Mouse (Mus musculus) midbrain, embryonic 15.5 days (tissue): ENCODE results near the gene Efcab5. TPM values are rescaled to one million over a fixed set of nuclear protein-coding genes. Genes with fewer than 3 reads are reported as not detected.
"Not testable (repeated sequence)": the region's sequence is repeated elsewhere in the genome, so short reads cannot be mapped to it uniquely, and the experiment has no call there.

Experiments used
- ATAC-seq: fragments of 200-750 bp; cut with Nextera tagmentation; replicated peaks from 2 replicates; pipeline ENCODE4 v1.8.0; 2017; ENCODE audit warnings: moderate TSS enrichment
- H3K27ac ChIP-seq: fragments of 300-500 bp; sonication (generic); 2 replicates; pipeline ENCODE4 v1.5.1; 2015; ENCODE audit warnings: mild to moderate bottlenecking, inconsistent platforms
- H3K27me3 ChIP-seq: fragments of 300-500 bp; sonication (generic); replicated peaks from 2 replicates; pipeline ENCODE4 v1.6.1; 2015; ENCODE audit warnings: inconsistent platforms
- H3K36me3 ChIP-seq: fragments of 300-500 bp; sonication (generic); replicated peaks from 2 replicates; pipeline ENCODE4 v1.6.1; 2015; ENCODE audit warnings: inconsistent platforms
- H3K4me1 ChIP-seq: fragments of 300-500 bp; sonication (generic); 2 replicates; pipeline ENCODE4 v1.6.1; 2015; ENCODE audit warnings: inconsistent platforms
- H3K4me2 ChIP-seq: fragments of 300-500 bp; sonication (generic); 2 replicates; pipeline ENCODE4 v1.6.1; 2015; ENCODE audit warnings: inconsistent platforms, mild to moderate bottlenecking, moderate library complexity
- H3K4me3 ChIP-seq: fragments of 300-500 bp; sonication (generic); 2 replicates; pipeline ENCODE4 v1.5.1; 2015; ENCODE audit warnings: mild to moderate bottlenecking, inconsistent platforms
- H3K9ac ChIP-seq: fragments of 300-500 bp; sonication (generic); 2 replicates; pipeline ENCODE4 v1.6.1; 2015; ENCODE audit warnings: mild to moderate bottlenecking, inconsistent platforms
- H3K9me3 ChIP-seq: fragments of 300-500 bp; sonication (generic); 2 replicates; pipeline ENCODE4 v1.6.1; 2016; ENCODE audit warnings: inconsistent platforms
- WGBS: fragments of 180-500 bp; shearing (Covaris S2); methylation state at CpG from one replicate; pipeline ENCODE4 v1.1.7; 2015; ENCODE audit warnings: mixed read lengths; 5-methylcytosine and 5-hydroxymethylcytosine counted together
- polyA plus RNA-seq: library from polyadenylated mRNA; unstranded; fragments of >200 nt; fragmentation: Nextera tagmentation; extraction: Ambion mirVana; gene quantifications from 2 replicates; pipeline ENCODE4 v1.2.1, GENCODE M21; 2015

Efcab5 gene
- polyA plus RNA-seq, 1 experiment from 2014 or later, result 0.94 TPM

DNA sequence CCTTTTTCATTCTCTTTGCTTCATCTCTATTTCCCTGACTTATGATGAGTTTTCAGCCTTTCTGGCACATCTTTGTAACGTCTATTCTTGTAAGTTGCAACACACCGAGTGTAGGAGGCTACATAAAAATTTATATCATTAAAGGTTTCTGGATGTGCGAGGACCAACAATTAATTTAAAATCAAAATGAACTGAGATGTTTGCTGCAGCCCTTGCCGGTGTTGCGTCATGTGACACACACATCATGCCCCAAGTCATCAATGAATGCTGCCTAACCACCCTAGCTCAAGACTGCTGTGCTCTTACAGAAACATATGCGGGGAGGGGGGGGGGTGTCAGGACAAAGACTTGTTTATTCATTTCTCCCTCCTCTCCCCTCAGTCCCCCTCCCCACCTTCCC lies 80.3 kb downstream of the Efcab5 start:
- Histone ChIP-seq H3K9me3 (no peaks in the 10 kb centered on the region), H3K4me3 (no peak overlapping the region), H3K4me2 (no peak overlapping the region), H3K36me3 (no peaks in the 10 kb centered on the region), H3K27ac (no peak overlapping the region), H3K9ac (no peak overlapping the region), H3K27me3 (no peaks in the 10 kb centered on the region), H3K4me1 (no peaks in the 10 kb centered on the region)
- 91% methylated on average over 6 of the region's 6 CpGs for WGBS
- ATAC-seq, result no peak

DNA sequence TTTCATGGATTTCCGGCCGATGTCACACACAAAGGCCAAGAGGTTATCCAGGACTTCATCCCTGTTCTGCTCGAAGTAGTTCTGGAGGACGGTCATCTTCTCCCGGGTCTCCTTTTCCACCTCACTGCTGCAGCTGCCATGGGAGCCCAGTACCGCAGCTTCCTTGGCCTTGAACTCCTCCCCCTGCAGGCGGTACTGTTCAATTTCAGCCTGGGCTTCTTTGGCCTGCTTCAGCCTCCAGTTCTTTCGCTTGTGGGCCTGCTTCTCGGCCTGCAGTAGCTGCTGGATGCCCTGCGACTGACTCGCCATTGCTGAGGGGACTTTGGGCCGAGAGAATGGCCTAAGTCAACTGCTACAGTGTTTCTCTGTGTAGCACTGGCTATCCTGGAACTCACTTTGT lies 80.9 kb downstream of the Efcab5 start:
- H3K9ac ChIP-seq, H3K4me1 ChIP-seq, H3K4me3 ChIP-seq, H3K9me3 ChIP-seq, H3K27me3 ChIP-seq, ATAC-seq, H3K4me2 ChIP-seq, H3K27ac ChIP-seq, H3K36me3 ChIP-seq: not testable (repeated sequence)
- WGBS, result 78% methylated on average over 12 of the region's 12 CpGs

DNA sequence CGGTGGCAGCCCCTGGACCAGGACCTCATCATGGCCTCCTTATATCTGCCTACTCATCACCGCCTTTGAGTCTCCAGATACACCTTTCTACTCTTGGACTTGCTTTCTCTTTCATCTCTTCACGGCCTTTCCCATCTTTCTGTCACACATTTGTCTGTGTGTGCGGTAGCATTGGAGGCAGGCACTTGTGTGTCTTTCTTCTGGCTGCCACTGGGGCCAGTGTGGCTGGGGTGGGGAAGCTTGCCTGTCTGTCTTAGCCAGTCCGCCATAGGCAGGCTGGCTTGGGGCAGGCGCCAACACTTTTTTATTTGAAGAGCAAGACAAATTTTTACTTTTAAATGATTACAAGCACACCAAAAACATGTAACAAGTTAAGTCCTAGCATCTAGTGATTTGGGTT lies 81.8 kb downstream of the Efcab5 start:
- no peaks in the 10 kb centered on the region for H3K27me3 ChIP-seq
- WGBS, result 95% methylated on average over 6 of the region's 6 CpGs
- H3K4me3 ChIP-seq, result no peak overlapping the region
- no peaks in the 10 kb centered on the region for H3K9me3 ChIP-seq
- H3K4me2 ChIP-seq, result no peak overlapping the region
- H3K4me1 ChIP-seq, result no peaks in the 10 kb centered on the region
- no peak for ATAC-seq
- H3K9ac ChIP-seq, result no peak overlapping the region
- H3K36me3 ChIP-seq, result no peaks in the 10 kb centered on the region
- no peak overlapping the region for H3K27ac ChIP-seq

DNA sequence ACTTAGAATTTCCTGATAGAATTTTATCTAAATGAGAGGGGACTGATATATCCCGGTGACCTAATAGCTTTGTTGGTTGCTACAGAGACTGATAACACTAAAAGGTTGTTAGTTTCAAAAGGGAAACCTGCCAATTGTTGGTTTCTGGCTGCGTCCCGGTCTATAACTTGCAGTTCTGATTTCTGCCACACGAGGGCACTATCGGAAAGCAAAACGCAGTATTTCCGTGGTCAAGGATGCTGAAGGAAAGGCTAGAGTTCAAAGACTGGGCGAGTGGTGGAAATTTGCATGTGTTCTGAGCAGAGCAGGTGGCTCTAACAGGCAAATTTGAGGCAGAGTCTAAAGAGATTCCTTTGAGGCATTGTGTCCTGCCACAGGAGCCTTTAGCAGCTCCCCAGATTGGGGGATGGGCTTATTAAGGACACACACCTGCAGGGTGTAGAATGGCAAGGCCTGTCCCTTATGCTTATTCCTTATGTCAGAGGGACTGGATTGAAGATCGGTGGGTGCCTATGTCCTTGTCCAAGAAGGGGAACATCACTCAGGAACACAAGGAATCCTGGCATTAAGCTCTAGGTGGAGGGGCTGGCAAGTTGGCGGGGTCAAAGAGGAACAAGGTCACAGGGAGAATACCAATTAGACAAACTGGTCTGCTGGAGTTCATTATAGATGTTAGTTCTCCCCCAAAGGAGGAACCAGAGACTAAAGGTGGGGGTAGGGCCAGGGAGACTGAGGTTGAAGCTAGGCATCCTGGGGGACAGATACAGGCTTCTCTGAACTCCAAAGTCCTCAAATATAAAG lies 88.4 kb downstream of the Efcab5 start:
- Histone ChIP-seq H3K27me3 (no peaks in the 10 kb centered on the region), H3K9me3 (no peaks in the 10 kb centered on the region), H3K4me2 (peak overlapping the region; percentile 30; the same call in 1 of the 2 replicates), H3K4me1 (peaks cover 2% of the 10 kb centered on the region; the same call in 1 of the 2 replicates), H3K9ac (no peak overlapping the region; the same call in 1 of the 2 replicates), H3K4me3 (no peak overlapping the region), H3K27ac (no peak overlapping the region), H3K36me3 (no peaks in the 10 kb centered on the region)
- 15% methylated on average over 10 of the region's 10 CpGs for WGBS
- ATAC-seq, result no peak

DNA sequence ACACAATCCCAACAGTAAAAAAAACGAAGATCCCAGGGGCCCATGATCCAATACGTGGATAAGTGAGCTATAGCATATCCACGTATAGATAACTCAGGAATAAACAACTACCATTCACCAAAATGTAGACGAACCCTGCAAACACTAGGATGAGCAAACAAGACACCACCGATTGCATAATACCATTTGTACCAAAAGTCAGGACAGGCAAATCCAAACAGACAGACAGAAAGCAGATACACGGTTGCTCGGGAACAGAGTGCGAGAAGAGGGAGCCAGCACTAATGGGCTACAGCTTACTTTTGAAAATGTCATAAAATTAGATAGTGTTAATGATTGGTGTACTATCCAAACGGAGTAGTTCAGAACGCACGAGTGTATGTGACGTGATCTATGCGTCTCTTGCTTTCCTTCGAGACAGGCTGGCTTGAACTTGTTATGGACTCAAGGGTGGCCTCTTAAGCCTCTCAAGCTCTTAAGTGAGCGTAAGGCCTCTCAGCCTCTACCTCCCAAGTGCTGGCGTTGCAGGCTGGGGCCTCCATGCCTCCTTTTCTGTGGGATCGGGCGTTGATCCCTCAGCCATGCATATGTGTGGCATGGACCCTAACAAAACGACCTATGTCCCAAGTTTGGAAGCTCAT lies 90.3 kb downstream of the Efcab5 start:
- Histone ChIP-seq H3K36me3 (no peaks in the 10 kb centered on the region), H3K27ac (no peak overlapping the region), H3K27me3 (no peaks in the 10 kb centered on the region), H3K9ac (no peak overlapping the region), H3K4me1 (peaks cover 2% of the 10 kb centered on the region; the same call in 1 of the 2 replicates), H3K4me2 (no peak overlapping the region), H3K9me3 (no peaks in the 10 kb centered on the region), H3K4me3 (no peak overlapping the region)
- no peak for ATAC-seq
- WGBS, result 78% methylated on average over 19 of the region's 19 CpGs

DNA sequence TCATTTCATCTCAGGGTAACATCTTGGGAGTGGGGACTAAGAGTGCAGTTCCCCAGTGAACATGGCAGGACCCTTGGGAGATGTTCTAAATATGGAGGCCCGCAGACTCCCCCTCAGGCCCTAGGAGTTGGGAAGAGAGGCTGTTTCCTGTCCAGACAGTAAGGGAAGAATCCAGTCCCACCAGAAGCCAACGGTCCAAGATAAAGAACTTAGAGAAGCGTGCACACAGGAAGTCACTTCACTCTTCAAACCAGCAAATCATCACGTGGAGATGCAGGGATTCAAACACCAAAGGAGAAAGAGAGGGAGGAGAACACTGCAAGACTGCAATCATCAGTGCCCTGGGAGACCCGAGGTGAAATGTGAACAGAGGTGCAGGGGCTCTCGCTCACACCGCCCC lies 91.8 kb downstream of the Efcab5 start:
- Histone ChIP-seq H3K36me3 (no peaks in the 10 kb centered on the region), H3K4me1 (peaks cover 2% of the 10 kb centered on the region; the same call in 1 of the 2 replicates), H3K27me3 (no peaks in the 10 kb centered on the region), H3K9ac (no peak overlapping the region), H3K9me3 (no peaks in the 10 kb centered on the region), H3K4me2 (no peak overlapping the region), H3K27ac (no peak overlapping the region), H3K4me3 (no peak overlapping the region)
- no peak for ATAC-seq
- 79% methylated on average over 7 of the region's 7 CpGs for WGBS

DNA sequence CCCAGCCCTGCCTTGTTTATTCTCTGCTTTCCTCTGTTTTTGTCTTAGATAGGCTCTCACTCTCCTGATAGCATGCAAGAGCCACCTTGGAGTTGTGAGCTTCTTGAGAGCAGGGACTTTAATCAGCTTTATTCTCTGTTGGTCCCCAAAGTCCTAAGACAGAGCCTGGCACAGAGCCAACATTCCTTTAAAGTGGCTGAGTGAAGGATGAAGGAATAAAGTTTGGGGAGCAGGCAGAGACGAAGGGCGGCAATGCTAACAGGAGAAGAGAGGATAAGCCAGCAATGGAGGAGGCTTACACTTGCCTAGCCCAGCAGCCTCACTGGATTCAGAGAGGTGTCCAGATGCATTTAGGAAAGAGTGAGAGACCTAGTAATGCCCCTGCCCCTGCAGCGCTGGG lies 92.2 kb downstream of the Efcab5 start:
- H3K4me2 ChIP-seq, result no peak overlapping the region
- no peak overlapping the region for H3K27ac ChIP-seq
- no peak overlapping the region for H3K9ac ChIP-seq
- no peaks in the 10 kb centered on the region for H3K36me3 ChIP-seq
- 65% methylated on average over 3 of the region's 3 CpGs for WGBS
- no peak overlapping the region for H3K4me3 ChIP-seq
- ATAC-seq, result no peak
- H3K27me3 ChIP-seq, result no peaks in the 10 kb centered on the region
- no peaks in the 10 kb centered on the region for H3K9me3 ChIP-seq
- H3K4me1 ChIP-seq, result peaks cover 2% of the 10 kb centered on the region; the same call in 1 of the 2 replicates

DNA sequence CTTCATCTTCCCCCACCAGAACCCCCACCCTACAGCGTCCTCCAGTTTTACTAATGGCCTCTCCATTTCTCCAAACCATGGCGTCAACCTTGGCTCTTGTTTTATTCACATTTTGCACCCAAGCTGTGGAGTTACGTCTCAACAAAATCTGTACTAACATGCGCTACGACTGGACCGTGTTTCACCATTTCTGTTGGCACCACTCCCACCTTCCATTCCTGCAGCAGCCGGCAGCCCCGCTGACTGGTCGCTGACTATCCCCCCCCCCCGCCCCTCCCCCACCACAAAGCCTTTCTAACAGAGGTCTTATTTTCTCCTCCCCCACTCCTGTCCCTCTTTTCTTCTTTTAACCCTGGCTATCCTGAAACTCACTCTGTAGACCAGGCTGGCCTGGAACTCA lies 93.6 kb downstream of the Efcab5 start:
- no peaks in the 10 kb centered on the region for H3K36me3 ChIP-seq
- no peaks in the 10 kb centered on the region for H3K27me3 ChIP-seq
- no peaks in the 10 kb centered on the region for H3K9me3 ChIP-seq
- peaks cover under 1% of the 10 kb centered on the region; the same call in 1 of the 2 replicates for H3K4me1 ChIP-seq
- no peak overlapping the region for H3K9ac ChIP-seq
- no peak overlapping the region for H3K4me2 ChIP-seq
- H3K4me3 ChIP-seq, result no peak overlapping the region
- no peak for ATAC-seq
- 60% methylated on average over 10 of the region's 10 CpGs for WGBS
- no peak overlapping the region for H3K27ac ChIP-seq

DNA sequence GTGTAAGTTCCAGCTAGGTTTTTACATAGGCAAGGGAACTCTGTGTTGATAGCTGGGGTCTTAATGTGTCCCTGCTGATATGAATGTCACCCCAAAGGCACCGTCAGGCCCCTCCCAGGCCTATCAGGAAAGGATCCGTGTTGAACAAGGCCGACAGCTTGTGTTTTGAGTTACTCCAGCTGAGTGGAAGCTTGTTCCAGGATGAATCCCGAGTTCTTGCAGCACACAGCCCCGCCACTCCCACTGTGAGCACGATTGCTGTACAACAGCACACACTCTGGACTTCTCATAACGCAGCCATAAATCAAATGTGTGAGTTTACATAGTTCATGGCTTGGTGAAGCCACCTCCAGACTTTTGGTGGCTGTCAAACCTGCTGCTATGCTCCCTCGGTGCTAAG lies 94.6 kb downstream of the Efcab5 start:
- no peak for ATAC-seq
- H3K36me3 ChIP-seq, result no peaks in the 10 kb centered on the region
- H3K4me2 ChIP-seq, result no peak overlapping the region
- H3K4me1 ChIP-seq, result no peaks in the 10 kb centered on the region
- WGBS, result 82% methylated on average over 8 of the region's 8 CpGs
- no peak overlapping the region for H3K27ac ChIP-seq
- H3K9ac ChIP-seq, result no peak overlapping the region
- H3K27me3 ChIP-seq, result no peaks in the 10 kb centered on the region
- H3K4me3 ChIP-seq, result no peak overlapping the region
- no peaks in the 10 kb centered on the region for H3K9me3 ChIP-seq

DNA sequence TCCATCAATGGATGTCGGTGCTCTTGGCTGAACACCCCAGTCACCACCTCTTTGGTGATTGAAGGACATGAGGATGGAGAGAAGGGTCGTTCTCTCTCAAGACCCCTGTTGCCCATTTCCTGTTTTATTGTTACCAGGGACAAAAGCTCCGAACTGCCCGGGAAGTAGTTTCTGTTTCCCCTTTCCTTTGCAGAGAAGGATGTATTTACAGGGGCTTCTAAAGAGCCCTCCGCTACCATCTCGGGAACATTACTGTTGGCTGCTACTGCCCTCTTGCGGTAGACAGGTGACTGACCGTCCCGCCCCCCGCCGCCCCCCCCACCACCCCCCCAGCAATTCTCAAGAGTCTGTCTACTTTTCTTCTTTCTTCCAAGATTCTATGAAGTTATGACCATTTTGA lies 95.6 kb downstream of the Efcab5 start:
- H3K27me3 ChIP-seq, result no peaks in the 10 kb centered on the region
- no peaks in the 10 kb centered on the region for H3K36me3 ChIP-seq
- H3K4me3 ChIP-seq, result no peak overlapping the region
- 1% methylated on average over 11 of the region's 11 CpGs for WGBS
- H3K9me3 ChIP-seq, result no peaks in the 10 kb centered on the region
- H3K4me2 ChIP-seq, result peak overlapping the region; percentile 36
- H3K4me1 ChIP-seq, result no peaks in the 10 kb centered on the region
- no peak for ATAC-seq
- H3K27ac ChIP-seq, result no peak overlapping the region
- H3K9ac ChIP-seq, result no peak overlapping the region

DNA sequence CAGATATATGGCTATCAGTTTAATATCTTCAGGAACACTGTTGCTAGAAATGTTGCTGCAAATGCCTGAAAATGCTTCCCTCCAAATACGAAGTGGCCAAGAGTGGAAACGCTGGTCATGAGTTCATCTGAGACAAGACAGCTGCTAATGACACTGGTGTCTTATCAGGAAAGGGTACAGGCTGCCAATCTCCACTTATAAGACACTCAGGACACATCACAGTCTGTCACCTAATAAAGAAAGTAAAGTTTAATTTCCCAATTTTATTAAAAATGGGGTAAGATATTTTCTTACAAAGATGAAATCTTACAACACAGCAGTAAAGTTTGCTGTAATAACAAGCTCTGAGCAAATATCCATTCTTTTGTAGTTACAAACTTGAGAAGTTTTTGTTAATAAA lies 99.6 kb downstream of the Efcab5 start:
- no peak overlapping the region for H3K9ac ChIP-seq
- no peaks in the 10 kb centered on the region for H3K36me3 ChIP-seq
- no peak for ATAC-seq
- H3K27ac ChIP-seq, result no peak overlapping the region
- no peak overlapping the region for H3K4me3 ChIP-seq
- no peak overlapping the region for H3K4me2 ChIP-seq
- no peaks in the 10 kb centered on the region for H3K9me3 ChIP-seq
- no peaks in the 10 kb centered on the region for H3K27me3 ChIP-seq
- H3K4me1 ChIP-seq, result no peaks in the 10 kb centered on the region
- WGBS, result 87% methylated on average over 2 of the region's 2 CpGs

DNA sequence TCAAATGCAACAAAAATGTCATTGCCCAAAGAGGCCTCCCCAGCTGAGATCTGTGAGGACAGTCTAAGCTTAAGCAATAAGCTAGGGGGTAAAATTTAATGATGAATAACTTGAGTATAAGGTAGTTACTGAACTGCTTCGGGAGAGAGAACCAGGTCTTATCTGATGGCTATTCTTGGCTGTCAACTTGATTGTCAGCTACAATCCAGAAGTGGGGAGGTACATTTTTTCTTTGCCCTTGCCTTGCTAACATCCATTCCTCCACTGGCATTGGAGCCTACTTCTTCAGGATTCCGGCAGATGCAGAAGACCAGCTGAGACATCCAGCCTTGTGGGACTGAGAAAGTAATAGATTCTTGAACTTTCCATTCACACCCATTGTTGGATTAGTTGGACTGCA lies 101.8 kb downstream of the Efcab5 start:
- Histone ChIP-seq H3K9ac (no peak overlapping the region), H3K9me3 (no peaks in the 10 kb centered on the region), H3K4me3 (no peak overlapping the region), H3K27me3 (peaks cover 5% of the 10 kb centered on the region; the same call in 1 of the 2 replicates), H3K36me3 (no peaks in the 10 kb centered on the region), H3K4me1 (no peaks in the 10 kb centered on the region), H3K4me2 (no peak overlapping the region), H3K27ac (no peak overlapping the region)
- WGBS, result 81% methylated on average over 2 of the region's 2 CpGs
- no peak for ATAC-seq
